Mouse (Mus musculus) lung, adult 2 months (tissue): ENCODE measurements around the gene Slc39a9. TPM values are rescaled to one million over a fixed set of nuclear protein-coding genes. Genes with fewer than 3 reads are reported as not detected.

Experiments used
- DNase-seq: peaks from one replicate; pipeline ENCODE4 v3.0.0; 2022
- H3K4me1 ChIP-seq: fragments of 200-500 bp; 2 replicates; pipeline ENCODE4 v1.6.1; 2011; ENCODE audit warnings: low read length; ENCODE audit not compliant: control insufficient read depth, insufficient read depth
- H3K4me3 ChIP-seq: fragments of 200-500 bp; replicated peaks from 2 replicates; pipeline ENCODE3; 2011; ENCODE audit warnings: low read depth, mild to moderate bottlenecking, control low read depth, low read length; ENCODE audit errors: extremely low read depth
- CTCF ChIP-seq: fragments of 200-500 bp; IDR thresholded peaks from 2 replicates; pipeline ENCODE4 v1.5.1; 2011; ENCODE audit warnings: mild to moderate bottlenecking, low read length, control low read depth; ENCODE audit not compliant: insufficient read depth
- POLR2A ChIP-seq: fragments of 200-500 bp; IDR thresholded peaks from 2 replicates; pipeline ENCODE4 v1.6.1; 2011; ENCODE audit warnings: low read depth, mild to moderate bottlenecking, control low read depth, low read length, borderline replicate concordance; ENCODE audit errors: extremely low read depth
- WGBS: fragments of 180-500 bp; shearing (Covaris S2); methylation state at CpG from one replicate; pipeline ENCODE4 v1.1.7; 2018; 5-methylcytosine and 5-hydroxymethylcytosine counted together
- polyA plus RNA-seq: library from polyadenylated mRNA; depleted of rRNA; stranded (reverse); fragments of >200 nt; gene quantifications from 2 replicates; pipeline ENCODE4 v1.2.3, GENCODE M21; 2012

Slc39a9 gene
- polyA plus RNA-seq, 1 experiment, result 63.9 TPM

DNA sequence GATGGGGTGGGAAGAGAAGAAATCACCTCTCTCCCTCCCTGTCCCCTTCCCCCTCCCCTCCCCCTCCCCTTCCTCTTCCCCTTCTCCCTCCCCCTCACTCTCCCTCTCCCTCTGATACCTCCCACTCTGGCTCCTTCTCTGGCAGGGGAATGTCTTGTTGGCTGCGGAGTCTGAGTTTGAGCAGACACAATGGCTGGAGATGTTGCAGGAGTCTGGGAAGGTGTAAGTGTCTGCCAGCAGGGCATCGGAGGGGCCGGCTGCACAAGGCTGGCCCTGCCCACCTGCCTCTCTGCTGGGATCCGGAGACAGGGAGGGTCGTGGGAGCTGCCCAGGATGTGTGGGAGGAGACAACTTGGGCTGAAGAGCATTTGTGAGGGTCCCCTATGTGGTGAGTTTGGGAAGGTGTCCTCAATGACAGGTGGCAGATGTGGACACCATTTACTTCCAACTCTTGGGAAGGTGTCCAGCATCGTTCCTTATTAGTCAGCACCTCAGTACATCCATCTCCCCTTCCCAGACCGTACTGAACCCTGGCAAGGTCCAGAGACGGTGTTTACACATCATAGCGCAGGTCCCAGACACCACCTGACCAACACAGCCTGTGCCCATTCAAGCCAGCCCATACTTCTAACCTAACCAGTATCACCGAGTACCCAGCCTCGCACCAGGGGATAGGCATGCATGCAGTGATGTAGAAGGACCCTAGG lies 62.7 kb downstream of the Slc39a9 start:
- Histone ChIP-seq H3K4me3 (no peak overlapping the region), H3K4me1 (peaks cover 10% of the 10 kb centered on the region; the same call in 1 of the 2 replicates)
- DNase-seq, result no peak
- WGBS, result 45% methylated on average over 11 of the region's 11 CpGs
- no peak for TF ChIP-seq CTCF
- no peak for TF ChIP-seq POLR2A

DNA sequence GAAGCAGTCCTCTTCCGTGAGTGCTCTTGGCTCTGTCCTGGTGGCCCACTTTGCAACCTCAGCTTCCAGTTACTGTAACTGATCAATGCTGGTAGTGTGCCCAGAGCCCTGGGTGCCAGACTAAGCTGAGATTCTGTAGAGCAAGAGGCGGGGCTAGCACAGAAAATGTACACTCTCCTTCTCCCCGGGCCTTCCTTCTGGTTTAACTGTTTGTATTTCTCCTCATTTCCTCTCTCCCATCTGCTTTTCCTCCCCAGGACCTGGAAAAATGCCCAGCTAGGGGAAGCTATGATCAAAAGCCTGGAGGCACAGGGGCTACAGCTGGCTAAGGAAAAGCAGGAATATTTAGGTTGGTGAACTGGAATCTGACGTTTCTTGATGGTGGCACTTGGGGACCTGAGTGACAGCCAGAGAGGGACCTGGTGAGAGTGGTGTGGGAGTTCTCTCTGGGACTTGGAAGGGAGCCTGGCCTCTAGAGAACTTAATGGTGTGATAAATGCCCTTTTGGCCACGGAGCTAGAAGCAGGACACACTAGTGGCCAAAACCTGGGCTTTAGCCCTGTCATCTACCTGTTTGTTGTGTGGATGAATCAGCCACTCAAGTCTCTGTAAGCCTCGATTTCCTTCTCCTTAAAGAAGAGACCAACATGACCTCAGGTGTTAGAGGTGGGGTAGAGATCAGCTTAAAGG lies 63.4 kb downstream of the Slc39a9 start:
- H3K4me1 ChIP-seq, result peaks cover 10% of the 10 kb centered on the region; the same call in 1 of the 2 replicates
- WGBS, result 26% methylated on average over 6 of the region's 6 CpGs
- no peak for TF ChIP-seq POLR2A
- TF ChIP-seq CTCF, result no peak
- no peak for DNase-seq
- no peak overlapping the region for H3K4me3 ChIP-seq

DNA sequence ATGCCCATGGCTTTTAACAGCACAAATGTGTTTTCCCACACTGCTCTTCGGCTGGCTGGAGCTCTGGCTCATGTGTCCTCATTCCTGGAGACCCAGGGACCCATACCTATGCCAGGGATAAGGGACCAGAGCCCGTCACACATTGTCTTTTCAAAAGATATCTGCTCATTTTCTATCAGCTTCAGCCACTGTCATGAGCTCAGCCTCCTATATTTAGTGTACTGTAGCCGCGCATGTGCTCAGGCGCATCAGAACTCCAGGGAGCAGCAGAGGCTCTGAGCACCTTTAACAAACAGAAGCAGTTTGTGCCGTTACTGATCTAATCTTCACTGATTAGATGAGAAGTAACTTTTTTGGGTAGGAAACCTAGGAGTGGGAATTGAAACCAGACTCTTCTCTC lies 72.2 kb downstream of the Slc39a9 start:
- no peak for TF ChIP-seq CTCF
- TF ChIP-seq POLR2A, result no peak
- Histone ChIP-seq H3K4me1 (no peaks in the 10 kb centered on the region), H3K4me3 (no peak overlapping the region)
- WGBS, result 72% methylated on average over 6 of the region's 6 CpGs
- no peak for DNase-seq

DNA sequence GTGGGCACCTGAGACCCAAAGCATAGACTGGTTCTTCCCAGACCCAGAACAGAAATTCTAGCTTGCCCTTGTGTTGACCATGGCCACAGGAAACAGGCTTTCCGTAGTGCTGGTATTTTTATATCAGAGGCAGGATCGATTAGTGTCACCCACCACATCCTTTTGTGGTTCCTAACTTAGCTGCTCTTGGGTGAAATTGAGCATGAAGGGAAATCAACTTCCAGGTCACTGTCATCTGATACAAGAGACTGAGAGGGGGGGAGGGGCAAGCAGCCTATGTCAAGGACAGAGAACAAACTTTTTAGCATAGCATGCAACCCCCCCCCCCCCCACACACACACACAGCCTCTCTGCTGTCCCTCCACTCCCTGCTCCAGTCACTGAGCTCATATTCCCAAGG lies 75.5 kb downstream of the Slc39a9 start:
- H3K4me3 ChIP-seq, result no peak overlapping the region
- 50% methylated on average over 2 of the region's 2 CpGs for WGBS
- DNase-seq, result no peak
- TF ChIP-seq CTCF, result no peak
- no peak for TF ChIP-seq POLR2A
- H3K4me1 ChIP-seq, result no peaks in the 10 kb centered on the region

DNA sequence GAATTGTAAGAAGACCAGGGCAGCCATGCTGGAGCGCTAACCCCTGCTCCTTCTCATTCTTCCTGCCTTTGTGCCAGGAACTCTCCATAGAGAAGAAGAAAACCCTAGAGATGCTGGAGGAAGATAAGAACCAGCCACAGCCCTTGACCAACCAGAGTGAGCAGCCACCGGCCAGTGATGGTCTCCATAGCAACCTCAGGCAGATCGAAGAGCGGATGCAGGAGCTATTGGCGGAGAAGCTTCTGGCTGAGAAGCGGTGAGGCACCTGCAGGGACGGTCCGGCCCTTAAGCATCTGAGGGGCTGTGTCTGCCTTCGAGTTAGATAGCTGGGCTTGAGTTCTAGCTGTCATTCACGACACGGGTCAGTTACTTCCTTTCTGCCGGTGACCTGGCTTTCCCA lies 76.8 kb downstream of the Slc39a9 start:
- no peak for TF ChIP-seq POLR2A
- no peak for TF ChIP-seq CTCF
- no peaks in the 10 kb centered on the region for H3K4me1 ChIP-seq
- no peak overlapping the region for H3K4me3 ChIP-seq
- DNase-seq, result no peak
- WGBS, result 74% methylated on average over 12 of the region's 12 CpGs

DNA sequence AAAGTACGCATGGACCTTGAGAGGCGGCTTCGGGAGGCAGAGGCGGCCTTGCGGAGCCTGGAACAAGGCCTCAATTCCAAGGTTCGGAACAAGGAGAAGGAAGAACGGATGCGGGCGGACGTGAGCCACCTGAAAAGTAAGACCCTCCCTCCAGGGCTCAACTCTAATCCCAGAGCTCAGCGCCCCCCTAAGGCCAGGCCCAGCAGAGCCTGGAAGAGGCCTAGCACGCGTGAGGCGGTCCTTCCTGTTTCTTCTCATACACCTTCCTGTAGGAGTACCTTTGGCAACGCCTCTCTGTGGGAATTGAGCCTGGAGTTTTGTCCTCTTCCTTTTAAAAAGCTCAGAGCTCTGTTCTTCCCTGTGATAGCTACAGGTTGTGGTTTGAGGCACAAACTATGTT lies 77.8 kb downstream of the Slc39a9 start:
- no peak for TF ChIP-seq POLR2A
- TF ChIP-seq CTCF, result no peak
- DNase-seq, result no peak
- WGBS, result 86% methylated on average over 15 of the region's 15 CpGs
- Histone ChIP-seq H3K4me1 (no peaks in the 10 kb centered on the region), H3K4me3 (no peak overlapping the region)

DNA sequence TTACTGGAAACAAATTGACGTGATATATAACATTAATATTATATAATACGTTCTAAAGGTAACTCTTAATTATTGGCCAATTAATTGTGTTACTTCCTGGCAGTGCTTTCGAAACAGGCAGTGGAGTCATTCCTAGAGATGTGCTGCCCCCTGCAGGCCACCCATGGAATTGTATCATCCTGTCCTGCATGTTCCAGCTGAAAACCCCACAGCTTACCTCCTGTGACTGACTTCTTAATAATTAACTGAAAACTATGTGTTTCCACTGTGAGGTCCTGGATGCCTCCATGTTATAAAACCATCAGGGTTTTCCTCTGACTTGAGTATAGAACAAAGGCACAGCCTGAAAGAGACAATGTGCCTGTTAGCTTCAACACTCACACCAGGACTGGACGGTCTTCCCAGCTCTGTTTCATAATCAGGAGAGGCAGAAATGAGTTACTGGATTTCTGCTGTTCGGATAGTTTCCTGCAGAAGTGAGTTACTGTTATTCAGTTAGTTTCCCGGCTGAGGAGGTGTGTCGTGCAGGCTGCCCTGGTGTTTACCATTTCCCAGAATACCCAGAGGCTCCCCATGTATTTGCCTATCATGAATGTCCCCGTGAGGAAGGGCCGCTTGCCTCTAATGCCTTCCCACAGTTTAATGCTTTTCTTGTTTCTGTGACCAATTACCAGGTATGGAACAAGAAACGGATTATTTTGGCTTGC lies 81.3 kb downstream of the Slc39a9 start:
- DNase-seq, result peak; percentile 83
- Histone ChIP-seq H3K4me1 (no peaks in the 10 kb centered on the region; the same call in 1 of the 2 replicates), H3K4me3 (no peak overlapping the region)
- WGBS, result 21% methylated on average over 10 of the region's 10 CpGs
- TF ChIP-seq CTCF (peak; percentile 88), POLR2A (no peak)

DNA sequence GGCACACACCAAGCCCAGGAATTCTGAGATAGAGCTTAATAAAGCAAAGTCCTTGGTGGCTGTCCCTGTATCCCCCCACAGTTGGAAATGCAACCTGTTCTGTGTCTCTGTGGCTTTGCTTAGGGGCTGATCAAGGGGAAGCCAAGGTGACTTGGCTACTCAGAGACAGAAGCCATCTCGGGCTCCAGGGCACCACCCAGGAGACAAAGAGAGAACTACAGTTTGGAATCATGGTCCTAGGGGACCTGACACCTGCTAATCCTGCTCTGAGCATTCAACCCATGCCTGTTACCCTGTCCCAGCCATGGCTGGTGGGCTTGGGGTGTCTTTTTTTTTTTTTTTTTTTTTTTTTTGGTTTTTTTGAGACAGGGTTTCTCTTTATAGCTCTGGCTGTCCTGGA lies 84.5 kb downstream of the Slc39a9 start:
- 6% methylated on average over 1 of the region's 1 CpGs for WGBS
- no peak overlapping the region for H3K4me3 ChIP-seq
- H3K4me1 ChIP-seq, result peaks cover 2% of the 10 kb centered on the region; the same call in 1 of the 2 replicates
- TF ChIP-seq CTCF (no peak), POLR2A (no peak)
- no peak for DNase-seq

DNA sequence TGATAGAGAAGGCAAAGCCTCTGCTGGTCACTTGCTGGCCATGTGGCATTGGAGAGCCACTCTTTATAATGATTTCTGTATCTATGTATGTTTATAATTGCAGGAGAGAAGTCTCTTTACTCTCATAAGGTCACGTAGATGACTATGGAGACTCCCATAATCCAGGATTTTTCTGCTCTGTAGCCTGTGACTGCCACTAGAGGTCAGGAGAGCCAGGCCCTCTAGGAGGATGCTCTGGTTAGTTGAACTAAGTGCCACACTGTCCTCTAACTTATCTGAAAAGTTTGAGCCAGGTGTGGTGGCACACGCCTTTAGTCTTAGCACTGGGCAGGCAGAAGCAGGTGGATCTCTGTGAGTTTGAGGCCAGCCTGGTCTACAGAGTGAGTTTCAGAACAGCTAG lies 85.1 kb downstream of the Slc39a9 start:
- DNase-seq, result no peak
- WGBS, result 52% methylated on average over 2 of the region's 2 CpGs
- H3K4me1 ChIP-seq, result peaks cover 2% of the 10 kb centered on the region; the same call in 1 of the 2 replicates
- no peak for TF ChIP-seq POLR2A
- peak; percentile 19; the same call in 1 of the 2 replicates for TF ChIP-seq CTCF
- no peak overlapping the region for H3K4me3 ChIP-seq
